Mouse (Mus musculus): ENCODE data around the gene Rnf169.
"Not testable (repeated sequence)": the region's sequence is repeated elsewhere in the genome, so short reads cannot be mapped to it uniquely, and the experiment has no call there.

The Rnf169 gene

DNA sequence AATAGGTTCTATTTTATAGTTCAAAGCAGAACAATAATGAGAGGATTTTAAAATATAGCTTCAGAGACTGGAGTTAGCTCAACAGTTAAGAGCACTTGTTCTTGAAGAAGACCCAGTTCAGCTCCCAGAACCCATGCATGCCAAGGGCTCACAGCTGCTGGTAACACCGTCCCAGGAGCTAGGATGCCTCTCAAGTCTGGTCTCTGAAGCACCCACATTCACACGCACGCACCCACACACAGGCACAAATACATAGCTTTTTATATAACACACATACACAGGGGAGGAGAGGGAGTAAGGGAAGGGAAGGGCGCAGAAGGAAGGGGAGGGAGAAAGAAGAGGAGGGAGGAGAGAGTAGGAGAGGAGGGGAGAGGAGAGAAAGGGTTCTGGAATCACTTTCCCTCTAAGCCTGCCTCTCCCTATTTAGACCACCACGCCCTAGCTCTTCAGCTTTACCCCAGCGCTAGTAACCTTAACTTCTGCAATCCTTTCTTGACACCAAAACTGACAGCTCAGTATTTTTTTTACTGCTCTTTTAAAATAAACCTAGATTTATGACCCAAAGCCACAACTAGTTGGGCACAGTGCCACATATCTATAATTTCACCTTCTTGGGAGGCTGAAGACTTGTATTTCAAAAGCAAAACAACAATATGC, 26.7 kb downstream of the Rnf169 start:
- peak in 1 of 2 experiments; percentile 2 for DNase-seq (ENCODE audit: inconsistent age in 2 of 2, low spot score in 1 of 2)

DNA sequence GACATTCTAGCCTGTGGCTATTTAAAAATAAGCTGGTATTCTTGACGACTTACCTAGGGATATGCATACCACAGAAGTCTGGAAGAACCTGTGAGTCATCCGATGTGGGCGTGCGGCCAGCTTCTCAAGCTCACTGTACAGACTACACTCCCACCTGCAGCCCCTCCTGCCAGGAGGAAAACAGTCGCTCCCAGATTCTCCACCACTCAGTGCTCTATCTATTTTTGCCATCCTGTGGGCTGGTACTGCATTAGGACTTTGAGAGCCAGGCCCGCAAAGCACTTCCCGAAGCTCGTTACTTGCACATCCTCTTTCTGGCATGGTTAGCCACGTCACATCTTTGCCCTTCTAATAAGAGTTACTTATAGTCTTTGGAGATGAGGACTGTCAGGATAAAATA, 32.9 kb downstream of the Rnf169 start:
- peak; percentile 37 to 59 for DNase-seq (ENCODE audit: inconsistent age in 2 of 2, low spot score in 1 of 2)

DNA sequence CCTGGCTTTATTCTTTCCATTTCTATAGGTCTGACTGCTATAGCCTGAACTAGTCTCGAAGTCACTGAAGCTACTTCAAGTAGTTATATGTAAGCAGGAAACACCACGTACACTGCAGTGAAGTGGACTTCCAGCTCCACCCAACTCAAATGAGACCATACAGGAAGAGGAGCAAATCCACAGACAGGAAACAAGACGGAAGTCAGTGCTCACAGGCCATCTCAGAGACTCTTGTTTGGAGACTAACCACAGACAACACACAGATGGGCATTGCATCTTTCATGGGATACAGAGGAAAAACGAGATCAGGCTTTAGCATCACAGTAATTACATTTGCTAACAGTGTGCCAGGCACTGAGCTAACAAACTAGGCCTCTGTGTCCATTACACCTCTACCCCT, 33.9 kb downstream of the Rnf169 start:
- DNase-seq (ENCODE audit: inconsistent age in 2 of 2, low spot score in 1 of 2) = peak in 1 of 2 experiments; percentile 2

DNA sequence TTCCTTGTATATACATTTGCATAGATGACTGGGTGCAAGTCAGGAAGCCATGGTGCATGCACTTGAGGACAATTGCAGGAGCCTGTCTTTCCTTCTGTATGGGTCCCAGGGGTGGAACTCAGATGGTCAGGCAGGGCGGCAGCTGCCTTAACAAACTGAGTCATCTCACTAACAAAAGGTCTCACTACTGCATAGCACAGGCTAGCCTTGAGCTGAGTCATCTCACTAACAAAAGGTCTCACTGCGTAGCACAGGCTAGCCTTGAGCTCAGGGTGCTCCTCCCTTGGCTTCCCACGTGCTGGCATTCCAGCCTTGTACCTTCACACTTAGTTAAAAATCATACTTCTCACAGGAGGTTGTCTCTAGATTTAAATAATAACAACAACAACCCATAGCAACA, 34.3 kb downstream of the Rnf169 start:
- DNase-seq (ENCODE audit: inconsistent age in 2 of 2, low spot score in 1 of 2) = peak in 1 of 2 experiments; percentile 1

DNA sequence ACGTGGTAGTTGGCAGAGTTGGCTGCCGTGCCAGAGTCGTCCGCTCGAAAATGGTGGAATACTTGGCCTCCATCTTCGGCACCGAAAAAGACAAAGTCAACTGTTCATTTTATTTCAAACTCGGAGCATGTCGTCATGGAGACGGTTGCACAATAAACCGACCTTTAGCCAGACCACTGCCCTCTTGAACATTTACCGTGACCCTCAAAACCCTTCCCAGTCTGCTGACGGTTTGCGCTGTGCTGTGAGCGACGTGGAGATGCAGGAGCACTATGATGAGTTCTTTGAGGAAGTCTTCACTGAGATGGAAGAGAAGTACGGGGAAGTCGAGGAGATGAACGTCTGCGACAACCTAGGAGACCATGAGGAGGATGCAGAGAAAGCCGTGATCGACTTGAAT, 35.2 kb downstream of the Rnf169 start:
- not testable (repeated sequence) for DNase-seq (ENCODE audit: inconsistent age in 2 of 2, low spot score in 1 of 2)

DNA sequence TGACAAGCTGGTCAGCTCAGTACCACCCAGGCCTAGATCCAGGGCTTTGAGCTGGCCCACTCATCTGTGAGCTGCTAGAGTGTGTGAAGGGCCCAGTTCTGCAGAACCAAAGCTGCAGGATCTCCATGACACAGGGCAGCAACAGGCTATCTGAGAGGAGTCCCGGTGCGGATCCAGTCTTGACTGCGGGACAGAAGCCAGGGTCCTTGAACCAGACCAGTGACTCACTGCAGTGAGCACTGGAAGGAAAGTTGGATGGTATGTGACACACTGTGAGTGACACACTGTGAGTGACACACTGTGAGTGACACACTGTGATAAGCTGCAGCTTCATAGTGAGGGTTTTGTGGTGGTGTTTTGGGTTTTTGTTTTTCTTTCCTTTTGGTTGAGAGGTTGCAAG, 35.7 kb downstream of the Rnf169 start:
- DNase-seq (ENCODE audit: inconsistent age in 2 of 2, low spot score in 1 of 2) = peak; percentile 73 to 85

DNA sequence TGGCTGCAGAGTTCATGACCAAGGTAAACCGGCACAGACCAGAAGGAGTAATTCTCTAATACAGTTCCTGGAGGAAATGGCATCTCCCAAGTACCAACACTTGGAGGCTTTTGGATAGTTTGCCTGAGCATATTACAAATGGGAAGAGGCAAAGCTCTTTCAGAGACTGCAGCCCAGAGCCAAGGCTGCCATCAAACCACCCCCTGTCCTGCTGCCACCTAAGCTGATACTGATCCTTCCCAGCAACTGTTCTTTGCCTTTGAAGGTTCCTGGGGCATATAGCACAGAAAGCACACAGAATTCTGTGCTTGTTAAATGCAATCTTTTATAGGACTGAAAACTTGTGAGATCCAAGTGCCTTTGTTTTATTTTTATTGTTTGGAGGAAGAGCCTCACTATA, 39.6 kb downstream of the Rnf169 start:
- DNase-seq (ENCODE audit: inconsistent age in 2 of 2, low spot score in 1 of 2) = no peak

DNA sequence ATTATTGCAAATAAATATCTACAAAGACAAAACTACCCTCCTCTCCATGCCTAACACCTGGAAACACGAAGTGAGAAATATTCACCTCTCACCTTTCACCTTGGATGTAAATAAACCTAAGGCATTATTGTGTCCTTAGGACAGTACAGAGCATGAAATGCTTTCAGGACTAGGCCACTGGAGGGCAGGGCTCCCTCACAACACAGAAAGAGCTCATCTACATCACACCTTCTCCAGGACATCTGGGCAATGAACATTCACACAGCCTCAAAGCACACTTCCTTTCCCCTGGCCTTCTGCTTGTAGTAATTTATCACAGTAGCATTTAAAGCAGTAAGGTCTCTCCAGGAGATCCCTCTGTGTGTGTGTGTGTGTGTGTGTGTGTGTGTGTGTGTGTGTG, 44.5 kb downstream of the Rnf169 start:
- DNase-seq (ENCODE audit: inconsistent age in 2 of 2, low spot score in 1 of 2) = peak in 1 of 2 experiments; percentile 54

DNA sequence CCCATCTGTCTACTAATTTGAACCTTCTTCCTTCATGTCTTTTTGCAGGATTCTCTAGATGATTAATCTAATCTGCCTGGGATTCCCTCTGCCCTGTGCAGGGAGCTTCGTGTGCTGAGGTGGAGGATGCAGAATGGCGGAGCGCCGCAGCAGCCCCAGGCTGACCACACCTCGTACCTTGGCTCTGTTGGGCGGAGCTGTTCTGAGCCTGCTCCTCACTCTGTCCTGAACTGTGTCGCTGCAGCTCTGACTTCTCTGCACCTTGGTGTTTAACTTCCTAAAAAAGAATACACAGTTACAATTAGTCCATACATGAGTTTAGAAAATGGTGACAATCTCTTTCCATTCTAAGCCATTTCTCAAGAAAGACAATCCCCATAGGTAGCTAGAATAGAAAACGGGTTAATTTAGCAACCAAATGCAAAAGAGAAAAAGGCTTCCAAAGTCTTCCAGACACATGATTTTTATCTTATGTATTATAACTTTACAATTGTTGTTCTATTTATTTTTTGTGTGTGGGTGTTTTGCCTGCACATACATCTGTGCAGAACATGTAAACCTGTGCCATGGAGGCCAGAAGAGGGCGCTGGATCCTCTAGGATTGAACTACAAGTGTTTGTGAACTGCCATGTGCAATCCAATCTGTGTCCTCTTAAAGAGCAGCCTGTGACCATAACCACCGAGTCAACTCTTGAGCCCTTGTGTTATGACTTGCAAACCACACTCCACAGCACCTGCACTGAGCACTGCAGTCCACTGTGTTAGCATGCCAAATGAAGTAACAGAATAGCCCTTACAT, 53.1 kb downstream of the Rnf169 start:
- peak; percentile 68 to 91 for DNase-seq (ENCODE audit: inconsistent age in 2 of 2, low spot score in 1 of 2)

DNA sequence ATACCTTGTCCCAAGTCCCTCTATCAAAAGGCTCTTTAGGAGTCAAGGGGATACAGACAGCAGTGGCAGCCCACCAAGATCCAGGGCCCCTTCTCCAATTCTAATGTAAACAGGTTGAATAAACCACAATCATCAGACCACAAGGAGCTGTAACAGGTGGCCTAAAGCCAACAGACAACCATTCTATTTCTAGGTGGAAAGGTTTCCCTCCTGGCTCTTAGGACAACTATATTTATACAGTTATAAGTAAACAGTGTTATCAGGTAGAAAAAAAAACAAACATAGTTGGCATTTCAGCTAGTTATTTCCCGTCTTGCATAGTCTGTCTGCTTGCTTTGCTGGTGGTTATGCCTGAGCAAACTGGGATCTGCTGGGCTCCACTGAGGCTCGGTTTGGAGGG, 59.8 kb downstream of the Rnf169 start:
- no peak for DNase-seq (ENCODE audit: inconsistent age in 2 of 2, low spot score in 1 of 2)

DNA sequence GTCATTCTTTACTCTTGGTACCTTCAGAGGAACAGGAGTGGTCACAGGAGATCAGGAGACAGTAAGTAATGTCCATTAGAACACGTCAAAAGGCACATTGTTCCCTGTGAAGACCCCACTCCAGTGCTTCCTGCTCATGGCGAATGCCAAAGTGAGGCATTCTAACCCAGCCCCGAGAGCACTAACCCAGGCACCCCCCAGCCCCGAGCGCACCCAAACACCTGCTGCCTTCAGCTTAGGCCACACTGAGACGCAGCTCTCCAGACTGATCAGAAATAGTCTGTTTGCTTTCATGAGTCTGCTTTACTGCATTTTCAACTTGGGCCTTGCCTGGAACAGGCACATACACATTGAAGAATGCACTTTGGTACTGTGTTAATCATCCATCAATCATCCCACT, 60.3 kb downstream of the Rnf169 start:
- no peak for DNase-seq (ENCODE audit: inconsistent age in 2 of 2, low spot score in 1 of 2)

DNA sequence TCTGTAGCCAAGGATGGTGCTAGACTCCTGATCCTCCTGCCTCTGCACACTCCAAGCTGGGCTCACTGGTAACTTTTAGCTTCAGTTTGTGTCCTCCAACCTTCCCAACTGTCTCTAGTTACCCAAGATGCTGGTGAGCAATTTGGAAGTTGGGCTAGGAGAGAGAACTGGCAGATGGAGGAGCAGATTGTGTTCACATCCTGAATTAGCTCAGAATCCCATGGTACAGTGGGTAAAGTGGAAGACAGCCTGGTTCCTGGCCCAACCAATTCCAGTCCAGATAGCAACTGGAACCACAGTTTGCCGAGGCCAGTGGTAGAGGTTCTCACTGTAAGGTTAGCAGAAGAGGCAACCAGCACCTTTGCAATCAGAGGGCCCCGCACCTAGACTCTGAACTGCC, 61.1 kb downstream of the Rnf169 start:
- no peak for DNase-seq (ENCODE audit: inconsistent age in 2 of 2, low spot score in 1 of 2)

DNA sequence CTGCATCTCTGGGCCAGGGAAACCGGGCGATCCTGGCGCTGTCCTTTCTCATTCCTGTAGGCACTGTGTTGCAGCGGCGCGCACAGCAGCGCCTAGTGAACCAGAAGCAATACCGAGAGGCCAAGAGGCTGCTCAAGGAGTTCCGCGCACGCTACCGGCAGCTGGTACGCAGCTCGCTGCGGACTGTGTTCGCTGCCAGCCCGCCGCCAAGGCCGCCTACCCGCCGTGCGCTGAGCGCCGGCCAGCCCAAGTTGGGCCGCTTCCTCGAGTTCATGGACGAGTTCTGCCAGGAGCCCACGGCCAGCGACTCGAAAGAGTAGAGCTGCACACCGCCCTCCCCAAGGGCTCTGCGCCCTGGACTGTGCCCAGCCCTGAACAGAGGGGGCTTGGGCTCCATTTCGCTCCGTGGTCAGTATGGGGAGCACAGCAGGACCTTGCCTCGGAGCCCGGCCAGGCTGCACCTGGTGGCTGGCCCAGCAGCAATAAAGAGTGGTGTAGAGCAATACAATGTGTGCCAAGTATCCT, 62.9 kb downstream of the Rnf169 start:
- DNase-seq (ENCODE audit: inconsistent age in 2 of 2, low spot score in 1 of 2) = peak; percentile 69 to 89

DNA sequence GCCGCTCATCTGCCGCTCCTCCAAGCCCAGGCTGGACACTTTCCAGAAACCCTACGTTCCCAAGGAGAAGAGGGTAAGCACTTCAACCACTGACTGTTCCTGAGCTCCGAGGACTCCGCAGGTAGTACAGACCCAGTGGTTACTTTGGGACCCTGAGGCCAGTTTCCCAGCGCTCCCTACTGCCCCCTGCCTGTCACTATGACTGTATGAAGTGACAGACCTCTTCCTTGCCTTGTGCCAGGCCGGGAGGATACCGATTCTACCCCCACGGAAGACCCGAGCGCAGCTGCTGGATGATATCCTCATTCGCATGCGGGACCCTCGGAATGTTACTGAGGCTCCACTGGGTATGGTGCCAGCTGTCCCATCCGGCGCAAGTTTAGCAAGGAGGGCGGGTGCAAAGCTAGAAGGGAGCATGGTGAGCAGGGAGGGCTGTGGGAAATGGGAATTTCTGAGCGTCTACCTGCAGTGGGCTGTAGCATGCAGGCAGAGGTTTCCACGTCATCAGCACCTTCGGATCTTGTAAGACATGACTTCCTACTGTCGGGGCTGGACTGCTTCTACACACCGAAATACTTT, 63.4 kb downstream of the Rnf169 start:
- DNase-seq (ENCODE audit: inconsistent age in 2 of 2, low spot score in 1 of 2) = peak; percentile 61 to 92

DNA sequence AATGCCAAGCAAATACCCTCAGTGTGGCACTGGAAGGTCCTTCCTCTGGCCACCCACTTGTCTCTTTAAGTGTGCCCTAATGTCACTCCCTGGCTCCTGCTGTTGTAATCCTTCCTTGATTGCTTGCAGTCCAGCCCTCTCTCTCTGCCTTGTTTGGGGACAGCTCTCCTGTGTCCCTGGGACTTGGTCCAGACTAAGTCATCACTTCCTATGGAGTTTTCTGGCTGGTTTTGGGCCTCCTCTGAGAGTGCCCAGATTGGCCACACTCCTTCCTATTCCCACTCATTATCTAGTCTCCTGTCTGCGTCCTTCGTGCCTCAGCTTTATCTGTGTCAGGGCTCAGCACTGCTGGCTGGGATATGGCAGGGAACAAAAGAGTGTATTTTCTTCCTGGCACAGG, 64.7 kb downstream of the Rnf169 start:
- peak in 1 of 2 experiments; percentile 85 for DNase-seq (ENCODE audit: inconsistent age in 2 of 2, low spot score in 1 of 2)

DNA sequence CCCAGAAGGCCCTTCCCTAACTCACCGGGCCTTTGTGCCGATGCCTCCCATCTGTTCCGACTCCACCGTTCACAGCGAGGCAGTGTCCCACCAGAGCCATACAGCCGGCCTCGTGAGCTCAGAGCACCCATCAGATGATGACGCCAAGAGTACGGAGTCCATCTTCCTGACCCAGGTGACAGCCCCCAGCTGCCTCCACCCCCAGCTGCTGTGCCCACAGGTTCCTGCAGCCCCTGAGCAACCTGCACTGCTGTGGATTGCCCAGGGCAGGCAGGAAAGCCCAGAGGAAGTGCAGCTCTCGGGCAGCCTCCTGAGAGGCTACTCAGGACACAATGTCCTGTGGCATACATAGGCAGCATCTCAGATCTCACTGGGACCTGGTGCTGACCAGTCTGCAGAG, 65.9 kb downstream of the Rnf169 start:
- DNase-seq (ENCODE audit: inconsistent age in 2 of 2, low spot score in 1 of 2) = no peak

DNA sequence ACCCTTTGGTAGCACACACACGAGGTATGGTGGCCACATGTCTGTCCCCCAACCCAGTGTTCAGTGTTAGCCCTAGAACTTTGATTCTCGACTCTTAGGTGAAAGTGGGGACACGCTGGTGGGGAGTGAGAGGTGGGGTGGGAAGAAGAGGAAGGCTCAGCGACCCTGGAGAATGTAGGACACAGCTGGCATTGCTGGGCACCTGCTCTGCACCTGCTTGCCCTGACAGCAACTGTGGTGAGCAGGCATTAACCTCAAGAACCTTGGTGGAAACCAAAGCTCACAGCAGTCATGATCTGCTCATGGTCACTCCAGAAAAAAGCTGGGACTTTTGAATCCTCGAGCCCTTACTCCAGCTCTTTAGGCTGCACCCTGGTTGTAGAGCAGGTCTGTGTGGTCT, 69.2 kb downstream of the Rnf169 start:
- peak in 1 of 2 experiments; percentile 33 for DNase-seq (ENCODE audit: inconsistent age in 2 of 2, low spot score in 1 of 2)

DNA sequence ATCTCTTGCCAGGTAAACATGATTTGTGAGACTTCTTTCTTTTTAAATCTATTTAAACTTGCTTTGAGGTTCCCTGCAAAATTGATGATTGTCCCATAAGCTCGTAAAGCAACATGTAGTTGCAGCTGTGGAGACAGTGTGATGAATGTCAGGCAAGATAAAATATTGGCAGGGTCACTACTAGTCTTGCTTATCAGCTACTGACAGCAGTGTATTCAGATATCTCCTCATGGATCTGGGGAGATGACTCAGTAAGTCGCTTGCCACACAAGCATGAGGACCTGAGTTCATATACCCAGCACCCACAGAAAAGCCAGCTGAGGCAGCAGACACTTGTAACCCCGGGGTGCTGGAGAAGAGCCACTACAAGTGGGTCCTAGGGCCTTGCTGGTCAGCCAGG, 72.8 kb downstream of the Rnf169 start:
- DNase-seq (ENCODE audit: inconsistent age in 2 of 2, low spot score in 1 of 2) = peak in 1 of 2 experiments; percentile 80

DNA sequence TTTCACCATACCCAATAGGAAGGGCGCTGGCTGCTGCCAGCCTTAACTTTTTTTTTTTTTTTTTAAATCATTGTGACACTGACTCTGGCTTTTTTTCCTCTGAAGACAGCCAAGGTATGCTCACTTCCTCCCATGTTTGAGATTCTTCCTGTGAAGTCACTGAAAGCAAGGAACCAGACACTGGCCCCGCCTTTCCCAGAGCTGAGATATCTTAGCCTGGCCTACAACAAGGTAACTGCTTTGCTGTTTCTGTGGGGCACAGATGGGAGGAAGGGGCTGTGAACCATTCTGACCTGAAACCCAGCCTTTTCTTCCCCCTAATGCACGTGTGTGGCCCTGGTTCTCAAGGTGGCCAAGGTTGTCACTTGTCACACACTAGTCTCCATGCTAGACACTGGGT, 73.9 kb downstream of the Rnf169 start:
- no peak for DNase-seq (ENCODE audit: inconsistent age in 2 of 2, low spot score in 1 of 2)

DNA sequence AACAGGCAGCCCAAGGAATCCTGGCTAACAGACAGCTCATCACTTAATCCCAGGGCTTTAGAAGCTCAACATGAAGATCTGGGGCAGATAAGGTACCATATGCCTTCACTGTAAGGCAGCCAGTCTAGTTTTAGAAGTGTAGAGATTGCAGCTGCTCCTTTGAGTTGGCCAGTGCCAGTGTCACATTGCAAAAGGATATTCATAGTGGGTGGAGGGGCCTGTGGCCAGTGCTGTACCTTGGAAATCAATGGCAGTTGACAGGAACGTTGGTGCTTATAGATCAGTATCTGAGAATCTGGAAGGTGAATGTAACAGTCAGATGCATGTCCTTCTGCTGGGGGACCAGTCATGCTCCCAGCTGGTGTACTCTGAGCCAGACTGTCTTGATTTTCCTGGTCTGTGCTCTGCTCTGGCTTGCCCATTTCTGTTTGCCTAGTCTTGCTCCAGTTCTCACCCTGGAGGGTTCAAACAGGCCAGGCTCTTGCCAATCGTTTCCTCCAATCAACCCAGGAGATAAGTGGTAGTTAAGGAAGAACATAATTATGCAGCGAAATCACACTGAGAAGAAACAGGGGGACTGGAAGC, 75.7 kb downstream of the Rnf169 start:
- DNase-seq (ENCODE audit: inconsistent age in 2 of 2, low spot score in 1 of 2) = peak in 1 of 2 experiments; percentile 75

DNA sequence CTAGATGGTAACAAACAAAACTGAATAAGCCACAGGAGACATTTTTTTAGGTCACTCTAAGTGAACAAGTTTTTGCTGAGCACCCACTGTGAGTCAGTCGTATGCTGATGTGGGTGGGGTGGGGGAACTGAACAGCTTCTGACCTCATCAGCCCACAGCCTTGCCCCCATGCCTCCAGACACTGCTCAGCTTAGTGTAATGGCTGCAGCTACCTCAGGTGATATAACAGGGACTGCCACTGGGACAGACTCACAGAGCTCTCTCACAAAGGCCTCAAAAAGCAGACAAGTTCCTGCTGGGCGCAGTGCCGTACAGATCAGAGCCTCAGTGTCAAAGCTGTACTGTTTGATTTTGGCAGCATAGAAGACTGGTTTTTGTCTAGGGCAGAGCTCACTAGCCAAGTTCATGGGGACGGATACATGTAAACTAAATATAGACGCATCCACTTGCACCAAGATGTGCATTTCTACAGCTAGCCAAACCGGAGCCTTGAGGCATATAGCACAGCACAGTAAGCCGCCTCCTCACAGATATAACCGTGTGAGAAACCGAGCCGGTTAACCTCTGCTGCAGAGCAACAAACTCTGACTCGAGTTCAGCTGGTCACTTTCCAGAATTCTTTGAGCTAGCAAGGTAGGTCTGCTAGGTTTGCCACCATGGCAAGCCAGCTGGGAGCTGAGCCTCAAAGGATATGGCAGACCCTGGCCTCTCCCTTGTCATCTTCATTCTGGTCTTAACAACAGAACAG, 77.2 kb downstream of the Rnf169 start:
- no peak for DNase-seq (ENCODE audit: inconsistent age in 2 of 2, low spot score in 1 of 2)

All from adrenal gland, adult (tissue).